Mouse (Mus musculus): ENCODE results near the gene Prr15l.
A peak's percentile ranks its signal among the peaks of the same experiment; 100 is the strongest.

Prr15l gene

DNA sequence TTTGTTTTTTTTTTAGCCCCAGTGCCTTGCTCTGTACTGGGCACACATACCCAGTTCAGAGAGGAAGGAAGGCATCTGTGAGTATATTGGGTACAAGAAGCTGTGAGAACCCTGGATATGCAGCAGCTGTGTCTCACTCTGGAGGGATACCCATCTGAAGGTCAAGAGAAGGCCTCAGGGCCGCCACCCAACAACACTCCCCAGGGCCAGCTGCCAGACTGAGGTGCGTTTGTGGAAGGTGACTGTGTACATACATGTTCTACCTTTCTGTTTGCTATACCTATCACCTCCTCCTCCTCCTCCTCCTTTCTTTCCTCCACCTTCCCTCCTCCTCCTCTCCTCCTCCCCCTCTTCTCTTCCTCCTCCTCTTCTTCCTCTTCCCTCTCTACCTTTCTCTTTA is at the start of gene Prr15l:
TSS of gene Prr15l (plus strand) at position 17 of the 400 bp plus-strand sequence.
- no peak for DNase-seq

DNA sequence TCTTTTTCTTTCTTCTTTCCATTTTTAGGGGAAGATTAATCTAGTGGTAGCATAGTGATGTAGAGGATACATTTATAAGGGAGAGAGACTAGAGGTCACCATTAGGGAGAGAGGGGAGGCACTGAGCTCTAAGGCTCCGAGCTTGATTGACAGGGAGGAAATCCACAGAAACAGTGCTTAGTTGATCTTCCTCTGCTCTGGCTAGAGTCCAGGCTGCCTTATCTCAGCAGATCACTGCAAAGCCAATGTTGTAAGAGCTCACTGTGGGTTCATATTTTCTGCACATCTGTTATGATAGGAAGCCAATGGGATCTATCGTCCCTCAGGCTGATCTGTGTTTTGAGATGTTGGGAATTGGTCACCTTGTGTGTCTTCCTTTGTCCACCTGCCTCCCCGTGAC is 49.2 kb upstream of the Prr15l start:
- no peak for DNase-seq

DNA sequence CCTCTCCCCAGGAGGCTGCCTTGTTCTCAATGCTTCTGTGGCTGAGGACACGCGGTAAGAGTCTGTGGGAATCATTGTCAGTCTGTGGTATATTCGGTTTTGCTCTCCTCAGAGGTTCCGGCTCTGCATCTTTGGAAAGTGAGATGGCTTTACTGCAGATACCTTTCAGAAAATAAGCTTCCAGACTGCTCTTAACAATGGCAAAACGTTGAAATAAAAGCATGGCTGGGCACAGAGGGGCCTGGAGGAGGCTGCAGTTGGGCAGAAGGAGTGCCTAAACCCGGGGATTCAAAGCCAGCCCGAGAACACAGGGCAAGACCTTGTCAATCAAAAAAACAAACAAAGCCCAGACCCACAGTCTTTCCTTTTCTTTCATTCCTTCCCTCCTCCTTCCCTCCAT is 48.5 kb upstream of the Prr15l start:
- no peak for DNase-seq

GRCm38 (mm10) chr11:96880296-96880695 is 47.6 kb upstream of the Prr15l start:
- no peak for DNase-seq

DNA sequence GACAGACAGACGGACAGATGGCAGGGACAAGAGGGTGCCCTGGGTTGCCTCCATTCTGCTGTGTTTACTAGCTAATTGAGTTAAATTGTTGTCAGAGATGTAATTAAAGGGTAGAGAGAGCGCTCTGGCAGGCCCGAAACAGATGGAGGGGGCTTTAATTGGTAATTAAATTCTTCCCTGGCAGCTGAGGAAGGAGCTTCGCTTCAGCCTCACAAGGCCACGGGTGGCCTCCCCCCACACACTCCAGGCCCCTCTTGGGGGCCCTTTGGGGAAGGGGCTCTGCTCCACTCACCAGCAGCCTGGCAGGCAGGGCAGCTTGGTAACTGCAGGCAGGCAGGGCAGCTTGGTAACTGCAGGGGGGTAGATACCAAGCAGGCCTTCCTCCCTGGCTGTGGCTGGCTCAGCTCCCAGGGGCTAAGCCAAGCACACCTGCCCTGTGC is 42.0 kb upstream of the Prr15l start:
- DNase-seq: no peak

- peak; percentile 36 to 39 for DNase-seq
These were observed 40.9 kb upstream of the Prr15l start for GRCm38 (mm10) chr11:96886942-96887546.

DNA sequence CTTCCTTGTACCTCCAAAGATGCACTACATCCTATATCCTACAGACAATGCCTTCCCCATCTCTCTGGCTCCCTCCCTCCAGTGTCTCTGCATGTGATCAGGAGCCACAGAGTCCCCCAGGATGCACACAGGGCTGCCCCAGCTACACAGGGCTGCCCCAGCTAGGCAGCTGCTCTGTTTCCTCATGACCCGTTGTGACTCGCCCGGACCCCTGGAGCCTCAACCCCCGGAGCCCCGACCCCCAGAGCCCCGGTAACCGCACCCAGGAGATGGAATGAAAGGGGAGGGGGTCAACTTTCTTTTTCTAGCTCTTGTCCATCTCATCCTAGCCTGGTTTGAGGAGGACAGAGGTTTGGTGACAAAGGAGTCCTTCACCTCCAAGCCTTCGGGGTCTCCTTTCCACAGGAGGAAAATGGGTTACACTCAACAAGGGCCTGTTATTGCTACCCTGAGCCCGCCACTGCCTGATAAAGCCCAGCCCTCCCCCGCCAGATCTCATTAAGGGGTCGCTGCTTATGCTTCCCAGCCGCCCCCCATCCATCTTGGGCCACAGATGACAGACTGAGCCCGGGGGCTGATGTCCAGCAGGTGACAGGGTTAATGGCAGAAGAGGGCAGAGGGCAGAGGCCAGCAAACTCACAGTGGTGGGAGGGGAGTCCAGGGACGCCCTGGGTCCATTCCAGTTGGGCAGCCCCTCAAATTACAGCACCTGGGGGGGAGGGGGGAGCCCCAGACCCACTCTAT is 35.9 kb upstream of the Prr15l start:
- DNase-seq: no peak

DNA sequence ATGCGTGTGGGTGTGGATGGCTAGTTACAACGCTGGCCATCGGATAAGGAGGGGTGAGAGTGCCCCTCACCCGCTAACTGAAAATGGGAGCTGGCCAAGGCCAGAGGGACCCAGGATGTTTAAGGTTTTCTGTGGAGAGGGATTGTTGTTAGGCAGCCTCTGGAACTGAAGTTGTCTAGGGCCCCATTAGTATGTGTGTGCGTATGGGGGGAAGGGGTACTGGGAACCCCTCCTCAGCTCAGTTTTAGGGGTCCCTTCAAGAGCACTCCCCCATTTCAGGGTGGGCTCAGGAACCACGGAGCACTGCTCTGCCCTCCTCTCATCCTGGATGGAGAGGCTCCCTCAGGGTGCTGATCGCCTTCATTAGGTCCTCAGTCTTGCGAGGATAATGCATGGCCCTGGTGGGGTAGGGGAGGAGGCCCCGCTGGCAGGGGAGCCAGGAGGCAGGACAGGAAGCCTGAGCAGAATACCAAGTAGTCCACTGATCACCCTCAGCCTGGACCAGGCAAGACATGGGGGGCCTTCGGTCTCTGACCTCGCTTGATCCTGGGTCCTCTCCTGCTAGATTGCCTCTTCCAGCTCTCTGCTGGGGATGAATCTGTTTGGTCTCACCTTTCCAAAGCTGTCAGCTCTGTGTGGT is 34.6 kb upstream of the Prr15l start:
- no peak for DNase-seq

GRCm38 (mm10) chr11:96895886-96896285 is 32.0 kb upstream of the Prr15l start:
- DNase-seq: no peak

DNA sequence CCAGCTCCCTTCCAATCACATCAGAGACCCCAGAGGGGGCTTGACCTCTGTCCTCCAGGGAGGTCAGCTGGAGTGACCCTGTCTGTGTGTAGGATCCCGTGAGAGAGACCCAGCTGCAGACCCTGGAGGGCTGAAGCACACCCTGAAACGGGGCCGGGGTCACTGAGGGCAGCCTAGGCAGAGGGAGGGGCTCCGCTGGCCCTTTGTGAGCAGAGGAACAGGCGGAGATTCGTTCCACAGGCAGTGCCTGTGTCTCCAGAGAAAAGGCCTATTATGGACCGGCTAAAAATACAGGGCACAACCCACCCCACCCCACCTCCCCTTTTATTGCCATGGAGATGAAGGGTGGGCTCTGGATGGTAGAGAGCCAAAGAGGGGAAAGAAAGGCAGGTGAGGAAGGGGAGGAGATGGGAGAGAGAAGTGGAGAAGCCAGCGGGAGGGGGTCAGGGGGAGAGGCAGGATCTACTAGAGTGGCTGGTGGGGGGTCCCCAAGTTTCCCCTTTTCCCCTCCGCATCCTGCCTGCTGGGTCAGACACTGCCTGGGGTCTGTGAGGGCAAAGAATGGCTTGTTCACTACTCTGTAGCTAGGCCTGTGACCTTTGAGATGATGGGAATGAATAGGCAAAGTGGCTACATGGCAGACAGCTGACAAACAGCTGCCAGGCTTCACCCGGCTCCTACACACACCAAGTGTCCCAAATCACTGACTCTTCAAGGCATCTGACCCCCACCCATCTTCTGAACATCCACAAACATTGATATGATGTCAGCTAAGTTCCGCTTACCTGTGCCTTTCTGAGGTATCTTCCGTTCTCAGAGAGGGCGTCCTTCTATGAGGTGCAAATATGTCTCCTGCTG is 28.2 kb upstream of the Prr15l start:
- DNase-seq: no peak

GRCm38 (mm10) chr11:96901332-96901731 is 26.6 kb upstream of the Prr15l start:
- DNase-seq: no peak

DNA sequence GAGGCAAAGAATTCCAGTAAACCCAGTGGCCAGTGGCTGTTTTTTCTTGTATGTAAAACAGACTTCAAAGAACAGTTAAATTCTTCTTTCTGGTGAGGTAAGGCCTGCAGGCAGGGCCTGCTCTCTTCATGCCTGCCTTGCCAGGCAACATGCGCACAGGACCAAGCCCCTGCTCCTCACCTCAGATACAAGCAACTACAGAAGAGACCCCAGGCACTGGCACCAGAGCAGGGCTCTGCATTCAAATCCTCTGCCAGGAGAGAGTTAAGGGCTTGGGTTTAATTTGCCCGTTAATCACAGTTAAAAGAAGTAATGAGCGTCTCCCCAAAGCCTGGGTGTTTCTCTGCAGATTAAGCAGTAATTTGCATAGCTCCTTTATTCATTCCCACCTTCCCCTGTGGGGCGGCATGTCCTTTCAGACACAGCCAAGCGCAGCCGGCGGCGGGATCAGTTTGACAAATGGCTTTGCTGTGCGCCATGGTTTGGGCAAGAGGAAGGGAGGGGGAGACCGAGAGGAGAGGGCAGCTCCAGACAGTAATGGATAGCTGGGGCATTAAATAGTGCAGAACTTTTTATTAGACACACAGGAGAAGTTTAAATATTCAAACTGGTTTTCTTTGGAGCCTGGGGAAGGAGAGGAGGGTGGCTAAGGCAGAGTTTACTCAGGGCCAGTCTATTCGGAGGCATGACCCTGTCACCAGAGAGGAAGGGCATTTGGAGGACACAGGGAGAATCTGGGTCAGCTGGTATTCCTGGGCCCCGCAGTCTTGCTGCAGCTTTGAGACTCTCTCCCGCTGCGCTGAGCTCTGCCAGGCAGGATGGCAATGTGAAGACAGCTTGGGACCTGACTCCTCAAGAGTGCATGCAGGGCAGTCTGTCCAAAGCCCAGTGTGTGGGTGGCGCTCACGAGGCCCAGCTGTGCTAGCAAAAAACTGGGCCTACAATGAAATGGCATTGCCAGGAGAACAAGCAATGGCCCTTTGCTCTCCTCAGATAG is 25.0 kb upstream of the Prr15l start:
- peak in 1 of 2 experiments; percentile 27 for DNase-seq

DNA sequence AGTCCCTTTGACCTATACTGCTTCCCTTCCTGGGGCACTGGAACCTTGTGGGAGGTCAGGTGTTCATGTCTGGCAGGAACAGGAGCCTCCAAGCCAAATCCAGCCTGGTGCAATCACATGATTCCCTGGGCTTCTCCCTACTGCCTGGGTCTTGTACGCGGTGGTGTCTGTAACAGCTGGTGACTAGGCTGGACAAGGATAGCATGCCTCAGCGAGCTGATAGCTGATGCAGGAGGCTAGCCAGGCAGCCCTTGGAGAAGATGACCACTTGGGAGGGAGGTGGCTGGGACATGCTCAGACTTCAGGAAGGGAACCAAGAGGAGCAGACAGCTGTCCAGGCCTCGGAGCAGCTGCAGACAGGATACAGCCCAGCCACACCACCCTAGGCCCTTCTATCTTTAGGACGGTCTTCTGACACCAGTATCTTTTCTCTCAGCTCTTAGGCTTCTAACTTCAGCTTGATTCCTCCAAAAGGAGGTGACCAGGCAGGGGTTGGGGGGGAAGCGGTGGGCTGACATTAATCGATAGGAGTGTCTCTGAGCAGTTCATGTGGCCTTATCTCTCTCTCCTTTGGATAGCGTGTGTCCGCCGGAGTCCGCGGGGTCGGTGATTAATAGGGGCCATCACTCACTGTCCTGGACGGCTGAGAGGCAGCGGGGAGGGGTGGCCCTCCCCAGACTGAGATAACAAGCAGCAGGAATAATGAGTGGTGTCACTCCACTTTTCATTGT is 21.3 kb upstream of the Prr15l start:
- DNase-seq: no peak

- peak in 1 of 2 experiments; percentile 26 for DNase-seq
These were observed 19.3 kb upstream of the Prr15l start for GRCm38 (mm10) chr11:96908594-96908993.

- peak; percentile 82 to 89 for DNase-seq
These were observed 17.9 kb upstream of the Prr15l start for GRCm38 (mm10) chr11:96910003-96910402.

DNA sequence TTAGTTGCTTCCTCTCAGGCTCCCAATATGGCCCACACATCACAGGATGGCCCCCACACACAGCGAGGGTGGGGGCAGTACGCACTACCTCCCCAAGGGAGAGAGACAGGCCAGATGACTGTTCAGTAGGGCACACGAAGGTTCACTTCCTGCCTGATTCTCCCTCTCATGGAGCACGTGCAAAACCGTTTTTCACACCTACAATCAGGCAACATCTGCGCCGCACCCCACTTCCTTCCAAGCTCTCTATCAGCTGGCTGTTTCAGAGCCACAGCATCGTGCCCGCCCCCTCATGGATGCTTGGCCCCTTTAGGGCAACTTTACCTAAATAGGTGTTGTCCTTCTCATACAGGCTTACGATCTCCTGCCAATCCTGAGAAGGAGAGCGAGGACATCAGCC is 15.2 kb upstream of the Prr15l start:
- no peak for DNase-seq

- peak; percentile 99 for DNase-seq
These were observed 11.6 kb upstream of the Prr15l start, which contains the start of gene Cdk5rap3 for GRCm38 (mm10) chr11:96916044-96916884. Cdk5rap3 (minus strand) TSS chr11:96916496.

GRCm38 (mm10) chr11:96916885-96917396 is 11.0 kb upstream of the Prr15l start:
- no peak for DNase-seq

GRCm38 (mm10) chr11:96917415-96917814 is 10.5 kb upstream of the Prr15l start:
- DNase-seq: no peak

DNA sequence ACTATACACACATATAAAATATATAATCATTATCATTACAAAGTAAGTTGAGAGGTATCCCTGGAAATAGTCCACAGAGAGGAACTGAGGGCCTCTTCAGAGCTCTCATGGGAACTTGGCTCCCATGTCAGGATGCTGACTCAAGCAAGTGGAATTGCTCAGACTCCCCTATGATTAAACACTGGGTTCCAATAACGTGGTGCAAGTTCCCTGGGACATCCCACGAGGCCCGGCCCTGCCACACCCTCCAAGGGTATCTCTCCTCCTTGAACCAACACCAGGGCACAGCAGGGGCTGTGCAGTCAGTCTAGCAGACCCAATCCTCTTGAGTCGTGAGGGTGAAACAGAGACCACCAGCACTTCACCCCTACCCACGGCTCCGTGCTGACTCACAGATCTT is 8.9 kb upstream of the Prr15l start:
- DNase-seq: no peak
